Comparison of ENCODE assay signal across 8 mouse cellular contexts in the genomic region with DNA sequence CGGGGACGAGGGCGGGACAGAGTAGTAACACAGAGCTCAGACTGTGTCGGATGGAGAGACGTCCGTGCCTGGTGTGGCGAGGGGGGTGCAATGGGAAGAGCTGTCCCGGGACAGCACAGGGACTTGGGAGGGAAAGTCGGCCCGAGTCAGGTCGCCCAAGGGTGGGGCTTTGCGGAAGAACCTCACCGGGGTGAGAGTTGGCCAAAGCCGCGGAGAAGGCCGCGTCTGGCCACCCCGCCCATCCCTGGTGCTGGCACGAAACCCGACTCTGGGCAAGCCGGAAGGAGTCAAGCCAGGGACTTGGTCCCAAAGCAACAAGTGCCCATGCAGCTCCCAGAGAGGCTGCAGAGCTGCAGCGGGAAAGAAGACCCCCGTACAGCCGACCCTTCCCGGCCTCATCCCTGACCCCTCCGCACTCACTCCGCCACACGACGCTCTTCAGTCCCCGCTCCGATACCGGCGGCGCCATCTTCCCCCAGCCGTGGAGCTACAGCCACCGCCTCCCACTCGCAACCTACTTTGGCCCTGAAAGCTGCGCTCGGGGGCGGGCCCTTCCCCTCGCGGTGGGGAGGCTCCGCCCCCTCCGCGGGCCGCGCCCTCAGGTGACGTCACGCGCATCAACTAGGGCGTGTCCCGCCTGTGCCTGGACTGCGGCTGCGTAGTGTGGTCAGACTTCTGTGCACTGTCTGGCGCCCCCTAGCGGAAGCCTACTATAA. TPM values are rescaled to one million over a fixed set of nuclear protein-coding genes. Genes with fewer than 3 reads are reported as not detected.
A peak's percentile ranks its signal among the peaks of the same experiment; 100 is the strongest.
DNase-seq lines count a peak whose midpoint lies in the region; ATAC-seq and TF ChIP-seq lines count a peak whose summit lies in the region.

A gene (minus strand): TSS at position 527 of the 716 bp plus-strand sequence.

- under 1% methylated on average over 56 of the region's 56 CpGs for WGBS in heart, embryonic 12.5 days
- WGBS in kidney, postnatal 0 days = 1% methylated on average over 56 of the region's 56 CpGs
- whole genome bisulfite sequencing in liver, embryonic 11.5 days = under 1% methylated on average over 56 of the region's 56 CpGs
- WGBS in stomach, embryonic 14.5 days = under 1% methylated on average over 56 of the region's 56 CpGs

- peak within 1 kb of the TSS; percentile 88 for H3K27ac ChIP-seq in heart, embryonic 12.5 days (ENCODE audit: poor library complexity, severe bottlenecking)
- peak within 1 kb of the TSS; percentile 90 for H3K27ac ChIP-seq in kidney, postnatal 0 days
- H3K27ac ChIP-seq in liver, embryonic 11.5 days (ENCODE audit: low read depth, low read length) = peak within 1 kb of the TSS; percentile 87
- peak within 1 kb of the TSS; percentile 86 for H3K27ac ChIP-seq in stomach, embryonic 14.5 days (ENCODE audit: low read length)

- peak; percentile 92 for ATAC-seq in erythroid progenitor cell, adult 5-6 weeks (replicated peaks; ENCODE audit: low FRiP score, poor library complexity, severe bottlenecking)
- peak; percentile 97 for ATAC-seq in heart, embryonic 12.5 days (ENCODE audit: insufficient number of reproducible peaks, low FRiP score)
- peak; percentile 98 for ATAC-seq in kidney, postnatal 0 days (replicated peaks; ENCODE audit: low FRiP score, low read depth)
- ATAC-seq in liver, embryonic 11.5 days (replicated peaks; ENCODE audit: low FRiP score) = peak; percentile 92
- ATAC-seq in stomach, embryonic 14.5 days (ENCODE audit: insufficient number of reproducible peaks, insufficient read depth, low FRiP score, low read depth) = peak; percentile 97

- peak within 1 kb of the TSS; percentile 85 for H3K4me3 ChIP-seq in heart, embryonic 12.5 days
- H3K4me3 ChIP-seq in kidney, postnatal 0 days (replicated peaks; ENCODE audit: low read depth, low read length) = peak within 1 kb of the TSS; percentile 63
- H3K4me3 ChIP-seq in liver, embryonic 11.5 days (ENCODE audit: low read depth, low read length) = peak within 1 kb of the TSS; percentile 83
- H3K4me3 ChIP-seq in stomach, embryonic 14.5 days (ENCODE audit: low read depth, low read length) = peak within 1 kb of the TSS; percentile 75

- peak within 1 kb of the TSS; percentile 85 for H3K9ac ChIP-seq in heart, embryonic 12.5 days
- H3K9ac ChIP-seq in kidney, postnatal 0 days (ENCODE audit: low read depth, low read length) = peak within 1 kb of the TSS; percentile 61
- H3K9ac ChIP-seq in liver, embryonic 11.5 days (ENCODE audit: low read depth, low read length) = peak within 1 kb of the TSS; percentile 82
- H3K9ac ChIP-seq in stomach, embryonic 14.5 days (replicated peaks; ENCODE audit: low read depth, low read length) = peak within 1 kb of the TSS; percentile 63

- H3K4me1 ChIP-seq in heart, embryonic 12.5 days (replicated peaks) = peaks cover 11% of the 10 kb centered on the region
- peaks cover 6% of the 10 kb centered on the region; the same call in 1 of the 2 replicates for H3K4me1 ChIP-seq in kidney, postnatal 0 days (replicated peaks; ENCODE audit: insufficient read depth, low read length)
- peaks cover 11% of the 10 kb centered on the region for H3K4me1 ChIP-seq in liver, embryonic 11.5 days (replicated peaks; ENCODE audit: control insufficient read depth, insufficient read depth, low read length)
- peaks cover 11% of the 10 kb centered on the region for H3K4me1 ChIP-seq in stomach, embryonic 14.5 days (ENCODE audit: control insufficient read depth, insufficient read depth, low read length)

- no peaks in the 10 kb centered on the region for H3K27me3 ChIP-seq in heart, embryonic 12.5 days (replicated peaks)
- no peaks in the 10 kb centered on the region for H3K27me3 ChIP-seq in kidney, postnatal 0 days (ENCODE audit: insufficient read depth, low read length)
- H3K27me3 ChIP-seq in liver, embryonic 11.5 days (replicated peaks; ENCODE audit: control insufficient read depth, insufficient read depth, low read length) = no peaks in the 10 kb centered on the region
- no peaks in the 10 kb centered on the region for H3K27me3 ChIP-seq in stomach, embryonic 14.5 days (ENCODE audit: control insufficient read depth, insufficient read depth, low read length)

- H3K9me3 ChIP-seq in heart, embryonic 12.5 days (replicated peaks) = no peaks in the 10 kb centered on the region
- no peaks in the 10 kb centered on the region for H3K9me3 ChIP-seq in kidney, postnatal 0 days (replicated peaks; ENCODE audit: low read length)
- no peaks in the 10 kb centered on the region for H3K9me3 ChIP-seq in liver, embryonic 11.5 days (ENCODE audit: control insufficient read depth, low read length)
- H3K9me3 ChIP-seq in stomach, embryonic 14.5 days (ENCODE audit: control insufficient read depth, low read depth, low read length) = no peaks in the 10 kb centered on the region

- peak within 1 kb of the TSS; percentile 66 for H3K4me2 ChIP-seq in heart, embryonic 12.5 days
- peak within 1 kb of the TSS; percentile 73 for H3K4me2 ChIP-seq in kidney, postnatal 0 days (ENCODE audit: low read length)
- peak within 1 kb of the TSS; percentile 66 for H3K4me2 ChIP-seq in liver, embryonic 11.5 days
- H3K4me2 ChIP-seq in stomach, embryonic 14.5 days (replicated peaks; ENCODE audit: low read depth, low read length) = peak within 1 kb of the TSS; percentile 61

- peaks cover 16% of the 10 kb centered on the region for H3K36me3 ChIP-seq in heart, embryonic 12.5 days
- H3K36me3 ChIP-seq in kidney, postnatal 0 days (ENCODE audit: insufficient read depth, low read length) = no peaks in the 10 kb centered on the region
- no peaks in the 10 kb centered on the region for H3K36me3 ChIP-seq in liver, embryonic 11.5 days (ENCODE audit: control insufficient read depth, insufficient read depth, low read length)
- H3K36me3 ChIP-seq in stomach, embryonic 14.5 days (ENCODE audit: control insufficient read depth, insufficient read depth, low read length) = peaks cover 6% of the 10 kb centered on the region; the same call in 1 of the 2 replicates

- DNase-seq in CD4-positive helper T cell, adult 2 months (ENCODE audit: low read depth, low spot score) = peak; percentile 98
- DNase-seq in brain, embryonic 18.5 days (ENCODE audit: low read depth, low spot score) = peak; percentile 83
- DNase-seq in kidney, postnatal 0 days (ENCODE audit: low spot score) = peak; percentile 98
- DNase-seq in liver, embryonic 11.5 days (ENCODE audit: low spot score) = peak; percentile 98
- DNase-seq in naive thymus-derived CD4-positive, alpha-beta T cell, adult 2 months (ENCODE audit: low read depth) = peak; percentile 100

- TF ChIP-seq CTCF in kidney, postnatal 0 days (IDR thresholded peaks at IDR 0.05; ENCODE audit: low read depth) = peak; percentile 98

RNA-seq across cellular contexts. Expression of the gene that starts here (rescaled TPM):
- 32.8 and 49.9 TPM in 2 replicates for total RNA-seq in erythroid progenitor cell, adult 5-6 weeks (2015; ENCODE audit: low replicate concordance)
- 33.5 and 51.2 TPM in 2 replicates for total RNA-seq in erythroid progenitor cell, adult 5-6 weeks (2017; ENCODE audit: low replicate concordance)
- polyA plus RNA-seq in heart, embryonic 12.5 days (2016; fragmentation: Nextera tagmentation; extraction: Ambion mirVana) = 27.3 and 27.8 TPM in 2 replicates
- 35.5 and 37.6 TPM in 2 replicates for polyA plus RNA-seq in kidney, postnatal 0 days (2015; fragmentation: Nextera tagmentation; extraction: Ambion mirVana)
- 35.1 and 35.6 TPM in 2 replicates for polyA plus RNA-seq in liver, embryonic 11.5 days (2014; fragmentation: Nextera tagmentation; extraction: Ambion mirVana)
- 41.4 and 43.6 TPM in 2 replicates for polyA plus RNA-seq in stomach, embryonic 14.5 days (2014; fragmentation: Nextera tagmentation; extraction: Ambion mirVana)

Comparison
In these comparisons a context has a peak if more than half of its experiments do, and no peak if none do; other contexts are left out.
1. Peak in every context shown above with its lines: DNase-seq, ATAC-seq, H3K4me3 ChIP-seq and H3K27ac ChIP-seq.